Mouse (Mus musculus) liver, embryonic 14.5 days (tissue): ENCODE data around the gene Ntn1. TPM values are rescaled to one million over a fixed set of nuclear protein-coding genes. Genes with fewer than 3 reads are reported as not detected.

ENCODE experiments used
- ATAC-seq: fragments of 200-750 bp; cut with Nextera tagmentation; 2 replicates; pipeline ENCODE4 v1.8.0; 2017; ENCODE audit warnings: moderate number of reproducible peaks, mild to moderate bottlenecking, moderate library complexity; ENCODE audit not compliant: insufficient read depth
- DNase-seq, 3 experiments: peaks; one replicate each; pipeline ENCODE4 v3.0.0-alpha.2; 2012 to 2013; ENCODE audit warnings: low read depth in 3 of 3, low spot score in 3 of 3
- H3K27ac ChIP-seq: fragments of 300-500 bp; sonication (generic); 2 replicates; pipeline ENCODE4 v1.5.1; 2014; ENCODE audit warnings: moderate library complexity, mild to moderate bottlenecking, control low read depth, inconsistent platforms
- H3K27me3 ChIP-seq: fragments of 300-500 bp; sonication (generic); 2 replicates; pipeline ENCODE4 v1.6.1; 2014; ENCODE audit warnings: mild to moderate bottlenecking, low read length, moderate library complexity; ENCODE audit not compliant: control insufficient read depth, insufficient read depth
- H3K36me3 ChIP-seq: fragments of 300-500 bp; sonication (generic); replicated peaks from 2 replicates; pipeline ENCODE4 v1.6.1; 2014; ENCODE audit warnings: low read depth; ENCODE audit not compliant: control insufficient read depth, insufficient read depth
- H3K4me1 ChIP-seq, 2 experiments: fragments of 200-500 bp in 1 of 2; fragments of 300-500 bp in 1 of 2; sonication (generic) in 1 of 2; replicated peaks; 2 replicates each; pipeline ENCODE4 v1.6.1; 2012 to 2014; ENCODE audit warnings: antibody characterized with exemption in 1 of 2, inconsistent platforms in 1 of 2, low read length in 1 of 2; ENCODE audit not compliant: control insufficient read depth in 2 of 2, insufficient read depth in 2 of 2
- H3K4me2 ChIP-seq: fragments of 300-500 bp; sonication (generic); 2 replicates; pipeline ENCODE4 v1.6.1; 2014; ENCODE audit warnings: low read depth, mild to moderate bottlenecking, control low read depth, moderate library complexity
- H3K4me3 ChIP-seq, 2 experiments: fragments of 200-500 bp in 1 of 2; fragments of 300-500 bp in 1 of 2; sonication (generic) in 1 of 2; 2 replicates each; pipeline ENCODE4 v1.5.1; 2012 to 2014; ENCODE audit warnings: low read depth in 2 of 2, low read length in 2 of 2, mild to moderate bottlenecking in 2 of 2, control low read depth in 1 of 2, inconsistent platforms in 1 of 2, moderate library complexity in 1 of 2; ENCODE audit not compliant: insufficient read depth in 1 of 2
- H3K9ac ChIP-seq: fragments of 300-500 bp; sonication (generic); replicated peaks from 2 replicates; pipeline ENCODE4 v1.6.1; 2014; ENCODE audit warnings: mild to moderate bottlenecking, control low read depth, moderate library complexity
- H3K9me3 ChIP-seq: fragments of 300-500 bp; sonication (generic); 2 replicates; pipeline ENCODE4 v1.6.1; 2016; ENCODE audit warnings: low read length, mixed read lengths; ENCODE audit not compliant: control insufficient read depth
- CTCF ChIP-seq: IDR thresholded peaks from 2 replicates; pipeline ENCODE4 v1.5.1; 2016; ENCODE audit warnings: antibody characterized with exemption, low read depth, control low read depth
- EP300 ChIP-seq: IDR thresholded peaks from 2 replicates; pipeline ENCODE4 v1.6.1; 2016; ENCODE audit warnings: antibody characterized with exemption, low read depth
- WGBS: fragments of 180-500 bp; shearing (Covaris S2); extraction: QIAGEN DNeasy Blood & Tissue Kit; methylation state at CpG from one replicate; pipeline ENCODE4 v1.1.7; 2014; ENCODE audit not compliant: insufficient replicate concordance; 5-methylcytosine and 5-hydroxymethylcytosine counted together
- polyA plus RNA-seq, 2 experiments: library from polyadenylated mRNA; depleted of rRNA in 1 of 2; stranded (reverse) in 1 of 2; unstranded in 1 of 2; fragments of >200 nt; fragmentation: Nextera tagmentation in 1 of 2; extraction: Ambion mirVana in 1 of 2; gene quantifications; 2 replicates each; pipeline versions ENCODE4 v1.2.1 to v1.2.3; 2012 to 2014

Ntn1 gene
- polyA plus RNA-seq, 2 experiments: 0.06 to 0.15 TPM

GRCm38 (mm10) chr11:68340366-68340765 is 60.3 kb downstream of the Ntn1 start:
- WGBS: 59% methylated on average over 3 of the region's 3 CpGs
- no peak overlapping the region for H3K9ac ChIP-seq
- ATAC-seq (no peak), DNase-seq (no peak)
- H3K36me3 ChIP-seq: no peaks in the 10 kb centered on the region
- no peak overlapping the region for H3K27ac ChIP-seq
- no peak overlapping the region for H3K4me2 ChIP-seq
- H3K9me3 ChIP-seq: no peaks in the 10 kb centered on the region
- H3K4me1 ChIP-seq: no peaks in the 10 kb centered on the region; a peak in 1 of 4 replicates
- H3K27me3 ChIP-seq: no peaks in the 10 kb centered on the region
- TF ChIP-seq EP300 (no peak), CTCF (no peak)
- no peak overlapping the region for H3K4me3 ChIP-seq

- Histone ChIP-seq H3K4me3 (no peak overlapping the region), H3K27ac (no peak overlapping the region), H3K9ac (no peak overlapping the region), H3K4me2 (no peak overlapping the region), H3K36me3 (no peaks in the 10 kb centered on the region), H3K4me1 (no peaks in the 10 kb centered on the region; a peak in 1 of 4 replicates), H3K27me3 (no peaks in the 10 kb centered on the region), H3K9me3 (no peaks in the 10 kb centered on the region)
- ATAC-seq (no peak), DNase-seq (no peak)
- 79% methylated on average over 13 of the region's 13 CpGs for WGBS
- TF ChIP-seq CTCF: no peak
- no peak for TF ChIP-seq EP300
Observed at GRCm38 (mm10) chr11:68339856-68340255, 60.8 kb downstream of the Ntn1 start.

GRCm38 (mm10) chr11:68339331-68339730 is 61.3 kb downstream of the Ntn1 start:
- Histone ChIP-seq H3K4me1 (no peaks in the 10 kb centered on the region; a peak in 1 of 4 replicates), H3K27ac (no peak overlapping the region), H3K27me3 (no peaks in the 10 kb centered on the region), H3K4me2 (no peak overlapping the region), H3K36me3 (no peaks in the 10 kb centered on the region), H3K9me3 (no peaks in the 10 kb centered on the region), H3K9ac (no peak overlapping the region), H3K4me3 (no peak overlapping the region)
- WGBS: 72% methylated on average over 7 of the region's 7 CpGs
- DNase-seq (no peak), ATAC-seq (no peak)
- no peak for TF ChIP-seq EP300
- TF ChIP-seq CTCF: no peak

GRCm38 (mm10) chr11:68331676-68332265 is 68.9 kb downstream of the Ntn1 start:
- Histone ChIP-seq H3K27me3 (no peaks in the 10 kb centered on the region), H3K4me2 (no peak overlapping the region), H3K4me1 (no peaks in the 10 kb centered on the region), H3K9me3 (no peaks in the 10 kb centered on the region), H3K9ac (no peak overlapping the region), H3K27ac (no peak overlapping the region), H3K36me3 (no peaks in the 10 kb centered on the region), H3K4me3 (no peak overlapping the region)
- ATAC-seq: no peak
- no peak for TF ChIP-seq EP300
- TF ChIP-seq CTCF: no peak
- DNase-seq: no peak
- WGBS: 67% methylated on average over 13 of the region's 13 CpGs

GRCm38 (mm10) chr11:68331117-68331437 is 69.5 kb downstream of the Ntn1 start:
- no peak overlapping the region for H3K9ac ChIP-seq
- H3K27me3 ChIP-seq: no peaks in the 10 kb centered on the region
- no peak overlapping the region for H3K27ac ChIP-seq
- no peaks in the 10 kb centered on the region for H3K36me3 ChIP-seq
- no peak for TF ChIP-seq EP300
- no peak for TF ChIP-seq CTCF
- no peaks in the 10 kb centered on the region for H3K9me3 ChIP-seq
- H3K4me3 ChIP-seq: no peak overlapping the region
- no peak overlapping the region for H3K4me2 ChIP-seq
- ATAC-seq (no peak), DNase-seq (no peak)
- no peaks in the 10 kb centered on the region for H3K4me1 ChIP-seq
- 51% methylated on average over 6 of the region's 6 CpGs for WGBS
